Mouse (Mus musculus) adrenal gland, postnatal 36 days (tissue): ENCODE measurements around the gene Plpp7. TPM values are rescaled to one million over a fixed set of nuclear protein-coding genes. Genes with fewer than 3 reads are reported as not detected.

Experiments used
- microRNA-seq: library from miRNA; unstranded; fragments of <30 nt; microRNA quantifications from one replicate; pipeline ENCODE4 v1.2.0, GENCODE M21; 2021
- total RNA-seq, 2 experiments: library from RNA; stranded (reverse); gene quantifications; 2 replicates each; pipeline ENCODE4 v1.2.3; 2021

The Plpp7 gene
- total RNA-seq, 2 experiments from 2014 or later, result 3.5 to 5.3 TPM

Small RNAs within 50 kb of the gene (microRNA-seq; reads per million reads assigned to microRNA genes)
- 1.2 reads per million for gene Mir7674

Other genes starting within 250 kb of the Plpp7 start
- gene Fibcd1, start 249.5 kb upstream of the Plpp7 start, total RNA-seq, result under 1 TPM in 1 of 2 experiments, not detected in 1; 0.07 TPM
- gene Lamc3, start 208.2 kb upstream of the Plpp7 start, total RNA-seq, result 10 to 100 TPM; 13.7 to 20.1 TPM
- gene Aif1l, start 145.4 kb upstream of the Plpp7 start, total RNA-seq, result 10 to 100 TPM; 14.5 to 23.7 TPM
- 10 to 100 TPM; 63.1 to 65.4 TPM for gene Nup214, start 121.1 kb upstream of the Plpp7 start, total RNA-seq
- 1 to 10 TPM in 1 of 2 experiments, under 1 TPM in 1; 0.89 to 4.2 TPM for gene Fam78a, start 10.7 kb upstream of the Plpp7 start, total RNA-seq
- 100 to 1,000 TPM in 1 of 2 experiments, 10 to 100 TPM in 1; 99.3 to 119 TPM for gene Prrc2b, start 55.6 kb downstream of the Plpp7 start, total RNA-seq
- 10 to 100 TPM; 32.2 to 37.5 TPM for gene Pomt1, start 141.1 kb downstream of the Plpp7 start, total RNA-seq
- 100 to 1,000 TPM; 118 to 120 TPM for gene Uck1, start 164.6 kb downstream of the Plpp7 start, total RNA-seq
- 10 to 100 TPM; 73.0 to 74.2 TPM for gene Golga2, start 191.9 kb downstream of the Plpp7 start, total RNA-seq
- 100 to 1,000 TPM; 289 to 304 TPM for gene Swi5, start 192.5 kb downstream of the Plpp7 start, total RNA-seq